Mouse (Mus musculus): ENCODE data around the gene Slc22a4.

- TF ChIP-seq CTCF (conservative IDR thresholded peaks at IDR 0.05; ENCODE audit: low read length) (no peak), POU5F1 (IDR thresholded peaks at IDR 0.05; ENCODE audit: borderline replicate concordance, low read length) (no peak)
Observed at GRCm38 (mm10) chr11:54058643-54059042, 30.8 kb upstream of the Slc22a4 start.

Data from E14TG2a.4 (cell line).